Mouse (Mus musculus) forebrain, embryonic 11.5 days (tissue): Measurements from ENCODE around the gene Fmc1. TPM values are rescaled to one million over a fixed set of nuclear protein-coding genes. Genes with fewer than 3 reads are reported as not detected.
"Not testable (repeated sequence)": the region's sequence is repeated elsewhere in the genome, so short reads cannot be mapped to it uniquely, and the experiment has no call there.

Source experiments
- ATAC-seq: fragments of 200-750 bp; cut with Nextera tagmentation; replicated peaks from 2 replicates; pipeline ENCODE4 v1.8.0; 2017; ENCODE audit warnings: moderate TSS enrichment; ENCODE audit not compliant: low FRiP score
- DNase-seq: peaks from one replicate; pipeline ENCODE4 v3.0.0-alpha.2; 2017; ENCODE audit warnings: low spot score
- H3K27ac ChIP-seq: fragments of 300-500 bp; sonication (generic); 2 replicates; pipeline ENCODE4 v1.5.1; 2014; ENCODE audit warnings: low read depth, low read length
- H3K27me3 ChIP-seq: fragments of 300-500 bp; sonication (generic); 2 replicates; pipeline ENCODE4 v1.6.1; 2014; ENCODE audit warnings: mild to moderate bottlenecking, low read length, mixed read lengths; ENCODE audit not compliant: control insufficient read depth, insufficient read depth
- H3K36me3 ChIP-seq: fragments of 300-500 bp; sonication (generic); 2 replicates; pipeline ENCODE4 v1.6.1; 2014; ENCODE audit warnings: mild to moderate bottlenecking, low read length, moderate library complexity, mixed read lengths; ENCODE audit not compliant: control insufficient read depth, insufficient read depth
- H3K4me1 ChIP-seq: fragments of 300-500 bp; sonication (generic); replicated peaks from 2 replicates; pipeline ENCODE4 v1.6.1; 2014; ENCODE audit warnings: low read length, mixed read lengths; ENCODE audit not compliant: control insufficient read depth, insufficient read depth
- H3K4me2 ChIP-seq: fragments of 300-500 bp; sonication (generic); 2 replicates; pipeline ENCODE4 v1.6.1; 2014; ENCODE audit warnings: low read depth, mild to moderate bottlenecking, low read length, moderate library complexity, mixed read lengths; ENCODE audit not compliant: severe bottlenecking
- H3K4me3 ChIP-seq: fragments of 300-500 bp; sonication (generic); 2 replicates; pipeline ENCODE4 v1.5.1; 2014; ENCODE audit warnings: low read depth, low read length
- H3K9ac ChIP-seq: fragments of 300-500 bp; sonication (generic); 2 replicates; pipeline ENCODE4 v1.6.1; 2014; ENCODE audit warnings: low read length
- H3K9me3 ChIP-seq: fragments of 300-500 bp; sonication (generic); 2 replicates; pipeline ENCODE4 v1.6.1; 2016; ENCODE audit warnings: low read length, mixed read lengths; ENCODE audit not compliant: control insufficient read depth
- WGBS: fragments of 180-500 bp; shearing (Covaris S2); extraction: QIAGEN DNeasy Blood & Tissue Kit; methylation state at CpG from one replicate; pipeline ENCODE4 v1.1.7; 2014; 5-methylcytosine and 5-hydroxymethylcytosine counted together
- polyA plus RNA-seq: library from polyadenylated mRNA; unstranded; fragments of >200 nt; fragmentation: Nextera tagmentation; extraction: Ambion mirVana; gene quantifications from 2 replicates; pipeline ENCODE4 v1.2.1, GENCODE M21; 2014

Fmc1 gene
- polyA plus RNA-seq, 1 experiment from 2014 or later, result 107 TPM

GRCm38 (mm10) chr6:38549840-38550239 lies 16.5 kb downstream of the Fmc1 start:
- not testable (repeated sequence) for ATAC-seq, H3K36me3 ChIP-seq, DNase-seq, H3K9ac ChIP-seq, H3K9me3 ChIP-seq, H3K4me1 ChIP-seq, H3K27ac ChIP-seq, H3K27me3 ChIP-seq
- WGBS, result 84% methylated on average over 6 of the region's 6 CpGs
- Histone ChIP-seq H3K4me2 (peak overlapping the region; percentile 75; the same call in 1 of the 2 replicates), H3K4me3 (peak overlapping the region; percentile 77; the same call in 1 of the 2 replicates)

- DNase-seq (no peak), ATAC-seq (peak; percentile 7)
- no peaks in the 10 kb centered on the region; the same call in 1 of the 2 replicates for H3K4me1 ChIP-seq
These were observed 17.2 kb downstream of the Fmc1 start for GRCm38 (mm10) chr6:38550250-38551061.

GRCm38 (mm10) chr6:38551062-38551988 lies 18.0 kb downstream of the Fmc1 start, which contains the start of gene Luc7l2:
Gene Luc7l2 (plus strand): TSS chr6:38551334.
- Histone ChIP-seq H3K4me1 (no peaks in the 10 kb centered on the region; the same call in 1 of the 2 replicates), H3K4me2 (peak within 1 kb of the TSS; percentile 75), H3K9me3 (no peaks in the 10 kb centered on the region), H3K27me3 (no peaks in the 10 kb centered on the region), H3K36me3 (no peaks in the 10 kb centered on the region), H3K27ac (peak within 1 kb of the TSS; percentile 97), H3K9ac (peak within 1 kb of the TSS; percentile 87), H3K4me3 (peak within 1 kb of the TSS; percentile 77)
- WGBS, result under 1% methylated on average over 86 of the region's 98 CpGs
- DNase-seq (peak; percentile 99), ATAC-seq (peak; percentile 91)

More at GRCm38 (mm10) chr6:38550250-38551061, 17.2 kb downstream of the Fmc1 start:
- Histone ChIP-seq H3K27me3 (no peaks in the 10 kb centered on the region), H3K4me2 (peak overlapping the region; percentile 75), H3K4me3 (peak overlapping the region; percentile 77), H3K9ac (peak overlapping the region; percentile 86), H3K9me3 (no peaks in the 10 kb centered on the region), H3K36me3 (no peaks in the 10 kb centered on the region), H3K27ac (peak overlapping the region; percentile 97)
- WGBS, result 9% methylated on average over 28 of the region's 28 CpGs

- no peaks in the 10 kb centered on the region; the same call in 1 of the 2 replicates for H3K4me1 ChIP-seq
- peak; percentile 99 for DNase-seq
- H3K4me2 ChIP-seq, result peak overlapping the region; percentile 75
- H3K27ac ChIP-seq, result peak overlapping the region; percentile 97
- H3K9me3 ChIP-seq, result no peaks in the 10 kb centered on the region
- peak; percentile 95 for ATAC-seq
- peak overlapping the region; percentile 87 for H3K9ac ChIP-seq
- H3K27me3 ChIP-seq, result no peaks in the 10 kb centered on the region
- H3K36me3 ChIP-seq, result no peaks in the 10 kb centered on the region
- WGBS, result under 1% methylated on average over 32 of the region's 32 CpGs
- H3K4me3 ChIP-seq, result peak overlapping the region; percentile 77
These were observed 18.8 kb downstream of the Fmc1 start for GRCm38 (mm10) chr6:38551989-38552635.

- Histone ChIP-seq H3K9ac (no peak overlapping the region; the same call in 1 of the 2 replicates), H3K27ac (no peak overlapping the region), H3K4me2 (peak overlapping the region; percentile 75), H3K36me3 (no peaks in the 10 kb centered on the region), H3K27me3 (no peaks in the 10 kb centered on the region), H3K4me3 (peak overlapping the region; percentile 77), H3K4me1 (no peaks in the 10 kb centered on the region; the same call in 1 of the 2 replicates), H3K9me3 (no peaks in the 10 kb centered on the region)
- 31% methylated on average over 5 of the region's 5 CpGs for WGBS
- DNase-seq (no peak), ATAC-seq (no peak)
These were observed 19.3 kb downstream of the Fmc1 start for GRCm38 (mm10) chr6:38552636-38553000.

- 82% methylated on average over 2 of the region's 2 CpGs for WGBS
- H3K27me3 ChIP-seq, result no peaks in the 10 kb centered on the region
- no peak overlapping the region for H3K9ac ChIP-seq
- no peak overlapping the region for H3K27ac ChIP-seq
- DNase-seq (no peak), ATAC-seq (no peak)
- no peak overlapping the region for H3K4me2 ChIP-seq
- H3K9me3 ChIP-seq, result no peaks in the 10 kb centered on the region
- H3K4me1 ChIP-seq, result no peaks in the 10 kb centered on the region
- H3K36me3 ChIP-seq, result no peaks in the 10 kb centered on the region; the same call in none of the 2 replicates
- no peak overlapping the region for H3K4me3 ChIP-seq
These were observed 42.8 kb downstream of the Fmc1 start for GRCm38 (mm10) chr6:38576096-38576495.

- ATAC-seq (no peak), DNase-seq (no peak)
- 95% methylated on average over 3 of the region's 3 CpGs for WGBS
- Histone ChIP-seq H3K27me3 (no peaks in the 10 kb centered on the region), H3K9ac (no peak overlapping the region), H3K27ac (no peak overlapping the region), H3K4me1 (no peaks in the 10 kb centered on the region), H3K4me2 (no peak overlapping the region), H3K36me3 (peaks cover 2% of the 10 kb centered on the region; the same call in 1 of the 2 replicates), H3K9me3 (no peaks in the 10 kb centered on the region), H3K4me3 (no peak overlapping the region)
These were observed 47.0 kb downstream of the Fmc1 start for GRCm38 (mm10) chr6:38580112-38580857.
